Mouse (Mus musculus) myocyte (in vitro differentiated cells): Measurements from ENCODE around the gene Inha.

Source experiments
- E2F4 ChIP-seq: IDR thresholded peaks from one replicate; pipeline ENCODE4 v1.6.1; 2011; ENCODE audit warnings: mild to moderate bottlenecking, control low read depth, moderate library complexity; ENCODE audit not compliant: insufficient read depth
- MAX ChIP-seq: IDR thresholded peaks from one replicate; pipeline ENCODE4 v1.6.1; 2011; ENCODE audit warnings: low read depth, mild to moderate bottlenecking, control low read depth
- POLR2A ChIP-seq: IDR thresholded peaks from one replicate; pipeline ENCODE4 v1.6.1; 2011; ENCODE audit warnings: low read depth, mild to moderate bottlenecking, control low read depth, moderate library complexity; ENCODE audit not compliant: insufficient read length
- POLR2AphosphoS2 ChIP-seq: IDR thresholded peaks from one replicate; pipeline ENCODE4 v1.6.1; 2011; ENCODE audit warnings: low read depth, control low read depth; ENCODE audit not compliant: insufficient read length
- SRF ChIP-seq: IDR thresholded peaks from one replicate; pipeline ENCODE4 v1.6.1; 2011; ENCODE audit warnings: low read depth; ENCODE audit not compliant: control insufficient read depth, insufficient read length
- TCF12 ChIP-seq: IDR thresholded peaks from one replicate; pipeline ENCODE4 v1.6.1; 2011; ENCODE audit warnings: mild to moderate bottlenecking, control low read depth; ENCODE audit not compliant: poor library complexity, insufficient read depth, severe bottlenecking

DNA sequence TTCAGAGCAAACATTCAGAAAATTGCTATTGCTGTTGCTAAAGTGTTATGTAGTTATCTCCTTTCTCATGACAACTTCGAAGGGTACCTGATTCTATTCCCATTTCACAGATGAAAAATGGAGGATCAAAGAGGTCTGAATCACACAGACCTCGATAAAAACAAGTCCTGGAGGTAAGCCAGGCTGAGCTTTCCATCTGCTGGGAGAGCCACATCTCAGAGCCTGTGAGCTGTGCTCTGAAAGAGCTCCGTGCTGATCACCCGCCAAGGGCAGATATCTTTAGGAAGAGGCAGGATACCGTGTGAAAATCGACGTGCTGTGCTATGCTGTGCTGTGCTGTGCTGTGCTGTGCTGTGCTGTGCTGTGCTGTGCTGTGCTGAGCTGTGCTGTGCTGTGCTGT is 46.6 kb upstream of the Inha start:
- TF ChIP-seq SRF (no peak), TCF12 (no peak), POLR2A (no peak), POLR2AphosphoS2 (no peak), MAX (no peak), E2F4 (no peak)
